Mouse (Mus musculus) spleen, postnatal 36 days (tissue): ENCODE data around the gene Ranbp9.

Experiments
- DNase-seq, 2 experiments: peaks; one replicate each; pipeline ENCODE4 v3.0.0; 2022; ENCODE audit warnings: low spot score in 2 of 2, mixed read lengths in 1 of 2

The Ranbp9 gene

GRCm38 (mm10) chr13:43452177-43452576 lies 28.9 kb downstream of the Ranbp9 start:
- DNase-seq = no peak

DNA sequence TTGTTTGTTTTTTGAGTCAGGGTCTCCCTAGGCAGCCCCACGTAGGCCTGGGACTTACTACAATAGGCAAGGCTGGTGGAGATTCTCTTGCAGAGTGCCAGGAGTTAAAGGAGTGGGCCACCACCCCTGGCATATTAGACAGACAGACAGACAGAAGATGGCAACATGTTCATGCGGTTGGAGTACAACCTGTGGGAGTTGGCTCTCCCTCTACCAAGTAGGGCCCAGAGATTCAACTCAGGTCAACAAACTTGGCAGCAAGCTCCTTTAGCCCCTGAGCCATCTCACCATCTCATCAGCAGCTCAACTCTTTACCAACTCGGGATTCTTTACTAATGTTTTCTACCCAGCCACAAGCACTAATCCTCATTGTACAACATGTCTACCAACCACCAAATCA lies 30.4 kb downstream of the Ranbp9 start:
- DNase-seq = no peak

GRCm38 (mm10) chr13:43447721-43448120 lies 33.4 kb downstream of the Ranbp9 start:
- DNase-seq = no peak

DNA sequence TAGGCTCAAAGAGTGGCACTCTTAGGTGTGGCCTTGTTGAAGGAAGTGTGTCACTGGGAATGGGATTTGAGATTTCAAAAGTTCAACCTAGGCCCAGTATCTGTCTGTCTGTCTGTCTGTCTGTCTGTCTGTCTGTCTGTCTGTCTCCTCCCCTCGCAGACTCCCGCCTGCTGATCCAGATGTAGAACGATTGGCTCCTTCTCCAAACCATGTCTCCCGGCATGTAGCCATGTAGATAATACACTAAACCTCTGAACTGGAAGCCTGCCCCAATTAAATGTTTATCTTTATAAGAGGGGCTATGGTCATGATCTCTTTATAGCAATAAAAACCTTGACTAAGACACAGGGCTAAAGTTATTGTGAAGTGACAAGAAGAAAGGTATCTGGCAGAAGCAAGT lies 35.3 kb downstream of the Ranbp9 start:
- DNase-seq = no peak

GRCm38 (mm10) chr13:43444717-43445116 lies 36.4 kb downstream of the Ranbp9 start:
- DNase-seq = no peak

- no peak for DNase-seq
Measured at GRCm38 (mm10) chr13:43443706-43444105, 37.4 kb downstream of the Ranbp9 start.

DNA sequence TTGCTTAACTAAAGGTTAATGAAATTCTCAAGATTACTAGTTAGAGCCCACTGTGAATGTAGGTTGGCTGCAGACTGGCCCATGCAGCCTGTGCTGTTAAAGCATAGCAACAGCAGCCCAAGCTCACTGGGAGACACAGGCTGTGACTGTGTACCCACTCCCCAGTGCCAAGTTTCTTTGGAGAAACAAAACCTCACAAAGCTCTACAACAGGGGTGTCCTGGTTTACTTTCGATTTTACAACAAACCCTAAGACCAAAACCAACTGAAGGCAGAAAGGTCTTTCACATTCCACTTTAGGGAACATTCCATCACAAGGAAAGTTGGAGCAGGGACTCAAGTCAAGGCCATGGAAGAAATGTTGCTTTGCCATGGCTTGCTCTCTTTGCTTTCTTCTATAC lies 38.5 kb downstream of the Ranbp9 start:
- no peak for DNase-seq

DNA sequence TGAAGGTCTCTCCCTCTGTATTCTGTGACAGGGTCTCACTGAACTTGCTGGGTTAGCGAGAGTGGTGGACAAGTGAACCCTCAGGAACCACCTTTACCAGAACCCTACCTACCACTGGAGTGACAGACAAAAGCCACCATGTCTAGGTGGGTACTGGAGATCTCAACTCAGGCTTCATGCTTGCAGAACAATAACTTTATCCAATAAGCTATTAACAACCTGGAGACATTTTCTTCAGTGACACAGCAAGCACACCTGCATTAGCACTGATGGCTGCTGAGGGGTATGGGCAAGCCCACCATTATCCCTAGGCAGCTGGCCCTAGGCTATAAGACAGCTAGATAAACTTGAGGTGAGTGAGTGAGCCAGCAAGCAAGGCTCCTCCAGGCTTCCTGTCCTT lies 40.7 kb downstream of the Ranbp9 start:
- DNase-seq = no peak

DNA sequence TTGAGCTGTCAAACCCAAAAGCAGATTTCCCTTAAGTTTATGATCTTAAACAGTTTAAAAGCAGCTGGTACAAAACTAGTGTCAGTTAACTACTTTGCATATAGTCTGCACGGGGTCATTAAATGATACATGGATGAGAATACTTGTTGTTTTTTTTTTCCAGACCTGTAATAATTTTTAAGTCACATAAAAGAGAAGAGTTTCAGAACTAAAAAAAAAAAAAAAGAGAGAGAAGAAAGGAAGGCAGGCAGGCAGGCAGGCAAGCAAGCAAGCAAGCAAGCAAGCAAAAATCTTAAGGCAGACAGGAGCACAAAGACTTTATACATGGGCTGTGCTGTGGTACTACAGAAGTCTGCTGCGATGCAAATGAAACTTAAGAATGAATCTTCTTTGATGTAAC lies 47.7 kb downstream of the Ranbp9 start:
- no peak for DNase-seq

- no peak for DNase-seq
Measured at GRCm38 (mm10) chr13:43428436-43428835, 52.6 kb downstream of the Ranbp9 start.

DNA sequence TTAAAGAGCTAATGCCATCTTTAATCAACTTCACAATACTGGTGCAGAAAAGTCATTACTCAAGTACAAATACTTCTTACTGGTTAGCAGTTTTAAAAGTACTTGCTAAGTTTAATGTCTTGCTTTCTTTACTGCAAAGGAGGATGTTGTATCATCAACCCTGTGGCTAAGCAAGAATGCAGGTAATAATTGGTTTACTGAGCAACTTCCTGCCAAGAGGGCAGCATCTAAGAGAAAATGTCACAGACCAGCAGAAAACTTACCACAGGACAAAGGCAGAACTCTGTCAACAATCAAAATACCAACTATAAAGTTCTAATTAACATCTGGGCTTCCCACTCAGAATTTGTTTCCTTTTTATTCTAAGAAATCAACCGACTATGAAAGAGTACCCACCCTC lies 65.8 kb downstream of the Ranbp9 start:
- no peak for DNase-seq

GRCm38 (mm10) chr13:43413611-43414010 lies 67.5 kb downstream of the Ranbp9 start:
- no peak for DNase-seq

DNA sequence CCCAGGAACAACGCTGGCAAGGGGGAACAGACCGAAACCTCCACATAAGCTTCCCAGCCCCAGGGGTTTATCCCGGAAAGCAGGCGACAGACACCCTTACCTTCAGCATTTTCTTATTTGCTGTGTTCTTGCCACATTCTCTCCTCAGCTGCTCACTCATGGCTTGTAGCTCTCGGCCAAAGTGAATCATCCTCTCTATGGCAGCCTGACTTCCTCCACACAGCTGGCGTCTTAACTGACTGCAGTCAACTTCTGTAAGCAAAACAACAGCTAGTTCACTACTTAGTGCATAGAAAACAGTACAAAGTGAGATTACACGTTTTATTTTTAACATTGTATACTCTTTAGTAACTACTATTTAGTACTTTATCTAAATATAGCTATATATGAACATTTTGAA lies 68.8 kb downstream of the Ranbp9 start:
- DNase-seq = no peak

GRCm38 (mm10) chr13:43399576-43399975 lies 81.5 kb downstream of the Ranbp9 start:
- peak; percentile 75 to 78 for DNase-seq

DNA sequence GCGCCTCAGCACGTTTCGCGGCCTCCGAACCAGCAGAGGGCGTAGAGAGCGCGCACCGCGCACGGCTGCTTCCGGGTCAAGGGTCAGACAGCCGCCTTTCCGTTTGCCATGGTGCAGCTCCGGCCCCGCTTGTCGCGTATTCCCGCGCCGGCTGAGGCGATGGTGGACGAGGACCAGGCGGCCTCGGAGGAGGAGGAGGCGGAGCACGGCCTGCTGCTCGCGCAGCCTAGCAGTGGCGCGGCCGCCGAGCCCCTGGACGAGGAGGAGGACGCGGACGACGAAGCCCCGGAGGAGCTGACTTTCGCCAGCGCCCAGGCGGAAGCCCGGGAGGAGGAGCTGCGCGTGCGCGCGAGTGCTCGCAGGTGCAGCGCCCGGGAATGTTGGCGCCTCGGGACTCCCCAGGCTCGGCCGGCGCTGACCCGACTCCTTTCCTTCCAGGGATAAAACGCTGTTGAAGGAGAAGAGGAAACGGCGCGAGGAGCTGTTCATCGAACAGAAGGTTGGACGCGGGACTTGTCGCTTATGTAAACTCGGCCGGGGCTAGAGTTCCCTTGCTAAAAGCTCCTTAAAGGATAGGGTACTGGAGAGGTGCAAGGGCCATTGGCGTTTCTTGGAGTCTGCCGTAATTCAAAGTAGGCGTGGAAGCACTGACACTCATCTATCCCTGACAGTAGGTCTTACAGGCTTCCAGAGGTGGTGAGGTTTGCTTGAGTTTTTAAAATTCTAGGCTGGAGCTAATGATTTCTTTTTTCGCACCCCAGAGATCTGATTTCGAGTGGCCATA lies 82.6 kb downstream of the Ranbp9 start, which contains the start of gene Nol7:
Nol7 (plus strand) TSS at position 94 of the 784 bp plus-strand sequence.
- peak; percentile 89 to 91 for DNase-seq

- DNase-seq = no peak
Measured at GRCm38 (mm10) chr13:43397700-43398296, 83.3 kb downstream of the Ranbp9 start.

DNA sequence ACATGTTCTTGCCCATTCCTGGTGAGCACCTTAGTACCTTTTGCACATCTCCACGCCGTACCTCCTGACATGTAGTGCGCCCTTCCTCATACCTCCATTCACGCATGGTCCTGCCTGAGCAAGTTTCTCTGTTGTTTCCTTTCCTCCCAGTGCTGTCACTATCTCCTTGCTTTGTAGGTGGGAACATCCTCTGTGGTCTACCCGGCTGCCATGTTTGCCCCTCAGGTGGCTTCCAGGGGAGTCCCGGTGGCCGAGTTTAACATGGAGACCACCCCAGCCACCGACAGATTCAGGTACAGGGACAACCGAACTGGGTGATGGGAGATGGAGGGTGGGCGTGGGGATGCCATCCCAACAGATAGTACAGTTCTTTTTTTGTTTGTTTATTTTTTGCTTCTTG lies 95.8 kb downstream of the Ranbp9 start:
- DNase-seq = no peak

DNA sequence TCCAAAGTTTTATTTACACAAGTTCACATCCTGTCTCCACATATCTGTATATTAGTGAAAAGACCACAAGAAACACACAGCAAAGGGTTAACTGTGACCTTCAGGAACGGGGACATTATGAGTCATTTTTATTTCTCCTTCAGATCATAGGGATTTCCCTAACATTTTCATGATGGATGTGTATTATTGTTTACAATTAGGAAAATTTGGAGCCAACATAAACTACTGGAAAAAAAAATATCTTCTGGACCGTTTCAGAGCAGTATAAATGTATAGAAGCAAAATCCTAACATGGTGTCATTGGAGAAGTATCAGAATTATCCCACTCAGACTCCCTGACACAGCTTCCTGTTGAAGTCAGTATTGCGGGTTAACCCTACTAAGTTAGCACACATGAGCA lies 101.1 kb downstream of the Ranbp9 start:
- DNase-seq = no peak

DNA sequence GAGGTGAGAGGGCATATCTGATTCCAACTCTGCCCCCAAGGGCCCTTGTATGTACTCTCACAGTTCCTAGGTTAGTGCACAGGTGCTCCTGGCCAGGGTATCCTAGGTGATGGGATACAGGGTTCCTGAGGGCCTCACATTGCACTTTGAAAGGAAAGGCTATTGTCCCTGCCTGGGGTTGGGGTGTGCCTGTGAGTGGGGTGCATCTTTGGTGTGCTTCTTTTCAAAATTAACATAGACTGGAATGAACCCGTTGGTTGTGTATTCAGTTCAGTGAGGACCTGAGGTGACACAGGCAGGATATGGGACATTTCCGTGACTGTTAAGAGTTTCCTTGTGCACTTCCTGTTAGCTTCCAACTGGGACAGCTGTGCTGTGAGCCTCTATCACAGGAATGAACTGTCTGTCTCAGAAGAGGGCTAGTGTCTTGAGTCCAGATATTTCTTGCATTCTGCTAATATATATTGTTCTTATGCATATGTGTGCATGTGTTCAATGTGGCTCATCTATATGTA lies 106.1 kb downstream of the Ranbp9 start:
- no peak for DNase-seq

DNA sequence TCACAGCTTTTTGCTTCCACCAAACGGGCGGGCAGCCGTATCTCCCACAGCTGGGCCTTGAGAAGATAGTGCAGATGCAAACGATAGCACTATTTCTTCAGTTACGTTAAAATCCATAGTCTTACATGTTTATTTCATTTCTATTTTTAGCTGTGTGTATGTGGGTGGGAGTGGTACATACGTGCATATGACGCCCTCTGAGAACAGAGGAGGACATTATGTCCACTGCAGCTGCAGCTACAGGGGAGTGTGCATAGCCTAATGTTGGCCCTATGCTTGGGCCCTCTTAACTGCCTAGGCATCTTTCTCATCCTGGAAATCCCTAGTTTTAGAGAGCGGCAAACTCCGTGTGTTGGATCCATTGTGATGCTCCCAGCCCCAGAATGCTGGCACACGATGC lies 106.9 kb downstream of the Ranbp9 start:
- DNase-seq = no peak

GRCm38 (mm10) chr13:43372892-43373291 lies 108.2 kb downstream of the Ranbp9 start:
- no peak for DNase-seq

- no peak for DNase-seq
Measured at GRCm38 (mm10) chr13:43370063-43370462, 111.0 kb downstream of the Ranbp9 start.

DNA sequence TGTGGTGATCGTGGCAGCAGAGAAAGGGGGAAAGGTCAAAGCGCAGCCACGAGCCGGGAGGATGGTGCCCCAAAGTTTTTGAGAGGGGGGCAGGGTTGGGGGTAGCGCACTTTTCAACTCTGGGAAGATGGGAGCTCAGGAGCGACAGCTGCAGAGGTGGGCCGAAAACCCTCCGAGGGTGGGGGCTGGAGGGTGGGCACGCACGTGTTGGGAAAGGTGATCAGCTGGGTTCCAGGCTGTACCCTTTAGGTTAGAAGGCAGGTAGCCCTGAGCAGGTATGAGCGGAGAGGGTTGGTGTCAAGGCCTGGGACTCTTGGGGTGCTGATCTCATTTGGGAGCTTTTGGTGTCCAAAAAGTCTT lies 115.3 kb downstream of the Ranbp9 start:
- no peak for DNase-seq
